In genomic region chr13:6503761-6504160, GRCm38 (mm10) we compare ENCODE assay signal across 19 mouse cellular contexts.
"Had no signal": no experiment of that assay in that cellular context is flagged by ENCODE, and none has a peak within 500 bp of the region (broad histone marks: within the 10 kb centered on the region; RNA-seq: fewer than 3 reads in every experiment).

No protein-coding gene starts in this region.

- H3K27ac ChIP-seq: liver, embryonic 13.5 days; liver, embryonic 15.5 days; lung, embryonic 15.5 days; macrophage; midbrain, embryonic 13.5 days; neural tube, embryonic 13.5 days had no signal

- ATAC-seq: liver, postnatal 0 days; lung, postnatal 0 days; midbrain, embryonic 13.5 days; midbrain, embryonic 16.5 days had no signal

- H3K4me2 ChIP-seq: liver, embryonic 13.5 days; liver, embryonic 15.5 days; lung, embryonic 15.5 days; midbrain, embryonic 11.5 days; midbrain, embryonic 13.5 days; neural tube, embryonic 13.5 days had no signal

- H3K27me3 ChIP-seq: liver, embryonic 13.5 days; liver, embryonic 15.5 days; lung, embryonic 15.5 days; midbrain, embryonic 13.5 days; neural tube, embryonic 13.5 days had no signal

- H3K9ac ChIP-seq: liver, embryonic 13.5 days; liver, embryonic 15.5 days; liver, postnatal 0 days; lung, embryonic 15.5 days; midbrain, embryonic 13.5 days; neural tube, embryonic 13.5 days had no signal

- DNase-seq: liver, embryonic 13.5 days; liver, postnatal 0 days; lung, adult 2 months; lung, postnatal 14 days; lung, postnatal 36 days; right cerebral cortex, postnatal 14 days; thymus, adult 18-20 months; thymus, postnatal 14 days; thymus, postnatal 36 days had no signal

- H3K36me3 ChIP-seq: liver, embryonic 13.5 days; liver, embryonic 15.5 days; lung, embryonic 15.5 days; midbrain, embryonic 13.5 days; neural tube, embryonic 13.5 days had no signal

- H3K4me3 ChIP-seq: liver, embryonic 13.5 days; liver, embryonic 15.5 days; lung, embryonic 15.5 days; megakaryocyte, embryonic 14.5 days; midbrain, embryonic 13.5 days; myocyte; neural tube, embryonic 13.5 days had no signal

- H3K9me3 ChIP-seq: liver, embryonic 13.5 days; liver, embryonic 15.5 days; lung, embryonic 15.5 days; megakaryocyte, embryonic 14.5 days; midbrain, embryonic 13.5 days; neural tube, embryonic 13.5 days had no signal

- H3K4me1 ChIP-seq: liver, embryonic 13.5 days; liver, embryonic 15.5 days; lung, embryonic 15.5 days; midbrain, embryonic 13.5 days; neural tube, embryonic 13.5 days had no signal
